Mouse (Mus musculus): ENCODE measurements around the gene Cpxm2.

The Cpxm2 gene

DNA sequence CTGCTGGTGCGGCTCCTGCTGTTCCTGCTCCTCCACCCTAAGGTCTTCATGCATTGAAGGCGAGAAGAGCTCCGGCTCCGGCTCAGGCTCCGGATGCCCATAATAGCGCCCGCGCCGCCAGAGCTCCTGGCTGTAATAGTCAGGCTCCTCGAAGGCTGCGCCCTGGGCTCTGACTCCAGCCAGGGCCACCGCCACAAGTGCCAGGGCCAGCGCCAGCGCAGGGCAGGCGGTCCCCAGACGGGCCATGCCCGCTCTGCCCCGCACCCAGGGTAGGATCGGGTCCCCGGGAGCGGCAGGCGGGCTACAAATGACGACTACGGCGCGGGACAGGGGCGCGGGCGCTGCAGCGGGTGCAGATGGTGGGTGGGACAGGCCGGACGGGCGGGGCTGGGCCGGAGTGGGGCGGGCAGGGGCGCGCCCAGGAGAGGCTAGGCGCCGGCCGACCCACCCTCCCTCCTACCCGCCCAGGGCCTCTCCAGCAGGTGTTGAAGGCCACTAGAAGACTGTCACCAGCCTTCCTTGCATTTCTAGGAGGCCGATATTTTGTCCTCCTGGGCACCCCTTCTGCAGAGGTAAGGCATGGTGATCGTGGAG, at the start of gene Cpxm2:
Gene Cpxm2 (minus strand): TSS at position 372 of the 594 bp plus-strand sequence.
- no peak for DNase-seq (ENCODE audit: low read depth, low spot score)
- Histone ChIP-seq H3K36me3 (ENCODE audit: control insufficient read depth, insufficient read depth, low read length, poor library complexity, severe bottlenecking) (no peaks in the 10 kb centered on the region), H3K27me3 (ENCODE audit: control insufficient read depth, insufficient read depth, low read length, poor library complexity, severe bottlenecking) (no peaks in the 10 kb centered on the region; the same call in 1 of the 2 replicates)

GRCm38 (mm10) chr7:132204073-132204612, 49.6 kb upstream of the Cpxm2 start:
- H3K36me3 ChIP-seq (ENCODE audit: control insufficient read depth, insufficient read depth, low read length, poor library complexity, severe bottlenecking): no peaks in the 10 kb centered on the region
- DNase-seq (ENCODE audit: low read depth, low spot score): no peak
- peaks cover 3% of the 10 kb centered on the region; the same call in 1 of the 2 replicates for H3K27me3 ChIP-seq (ENCODE audit: control insufficient read depth, insufficient read depth, low read length, poor library complexity, severe bottlenecking)

GRCm38 (mm10) chr7:132199686-132200085, 45.1 kb upstream of the Cpxm2 start:
- Histone ChIP-seq H3K27me3 (ENCODE audit: control insufficient read depth, insufficient read depth, low read length, poor library complexity, severe bottlenecking) (no peaks in the 10 kb centered on the region), H3K36me3 (ENCODE audit: control insufficient read depth, insufficient read depth, low read length, poor library complexity, severe bottlenecking) (no peaks in the 10 kb centered on the region)
- no peak for DNase-seq (ENCODE audit: low read depth, low spot score)

- H3K36me3 ChIP-seq (ENCODE audit: control insufficient read depth, insufficient read depth, low read length, poor library complexity, severe bottlenecking): no peaks in the 10 kb centered on the region
- no peak for DNase-seq (ENCODE audit: low read depth, low spot score)
Measured at GRCm38 (mm10) chr7:132198806-132199205, 44.3 kb upstream of the Cpxm2 start.

GRCm38 (mm10) chr7:132197817-132198475, 43.4 kb upstream of the Cpxm2 start:
- no peak for DNase-seq (ENCODE audit: low read depth, low spot score)
- Histone ChIP-seq H3K27me3 (ENCODE audit: control insufficient read depth, insufficient read depth, low read length, poor library complexity, severe bottlenecking) (no peaks in the 10 kb centered on the region), H3K36me3 (ENCODE audit: control insufficient read depth, insufficient read depth, low read length, poor library complexity, severe bottlenecking) (no peaks in the 10 kb centered on the region)

More at GRCm38 (mm10) chr7:132198806-132199205, 44.3 kb upstream of the Cpxm2 start:
- H3K27me3 ChIP-seq (ENCODE audit: control insufficient read depth, insufficient read depth, low read length, poor library complexity, severe bottlenecking): no peaks in the 10 kb centered on the region

GRCm38 (mm10) chr7:132196581-132196980, 42.0 kb upstream of the Cpxm2 start:
- no peak for DNase-seq (ENCODE audit: low read depth, low spot score)
- H3K27me3 ChIP-seq (ENCODE audit: control insufficient read depth, insufficient read depth, low read length, poor library complexity, severe bottlenecking): no peaks in the 10 kb centered on the region
- H3K36me3 ChIP-seq (ENCODE audit: control insufficient read depth, insufficient read depth, low read length, poor library complexity, severe bottlenecking): no peaks in the 10 kb centered on the region

GRCm38 (mm10) chr7:132193606-132194005, 39.1 kb upstream of the Cpxm2 start:
- Histone ChIP-seq H3K36me3 (ENCODE audit: control insufficient read depth, insufficient read depth, low read length, poor library complexity, severe bottlenecking) (no peaks in the 10 kb centered on the region), H3K27me3 (ENCODE audit: control insufficient read depth, insufficient read depth, low read length, poor library complexity, severe bottlenecking) (no peaks in the 10 kb centered on the region)
- no peak for DNase-seq (ENCODE audit: low read depth, low spot score)

- H3K27me3 ChIP-seq (ENCODE audit: control insufficient read depth, insufficient read depth, low read length, poor library complexity, severe bottlenecking): no peaks in the 10 kb centered on the region
- H3K36me3 ChIP-seq (ENCODE audit: control insufficient read depth, insufficient read depth, low read length, poor library complexity, severe bottlenecking): no peaks in the 10 kb centered on the region
- DNase-seq (ENCODE audit: low read depth, low spot score): no peak
Measured at GRCm38 (mm10) chr7:132187456-132187855, 32.9 kb upstream of the Cpxm2 start.

DNA sequence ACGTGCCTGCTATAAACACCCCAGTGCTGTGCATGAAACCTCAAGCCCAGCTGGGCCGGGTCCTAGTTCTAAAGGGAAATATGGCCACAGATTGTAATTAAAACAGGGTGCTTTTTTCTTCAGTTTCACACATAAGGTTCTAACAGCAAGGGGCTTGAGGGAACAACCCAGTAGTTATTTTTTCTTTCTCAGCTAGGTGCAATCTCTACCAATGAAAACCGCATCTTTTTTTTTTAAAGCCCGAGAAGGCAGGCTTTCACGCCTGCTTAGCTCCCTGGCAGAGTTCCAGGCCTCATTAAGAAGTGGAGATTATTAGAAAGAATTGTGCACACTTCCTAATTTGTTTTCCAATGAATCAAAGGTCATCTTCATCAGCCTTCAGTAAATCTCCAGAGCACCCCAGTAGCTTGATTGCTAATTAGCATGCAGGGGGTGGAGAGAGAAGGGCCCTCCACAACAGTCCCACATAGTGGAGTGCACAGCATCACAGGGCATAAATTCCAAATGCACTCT, 29.4 kb upstream of the Cpxm2 start:
- DNase-seq (ENCODE audit: low read depth, low spot score): no peak
- H3K36me3 ChIP-seq (ENCODE audit: control insufficient read depth, insufficient read depth, low read length, poor library complexity, severe bottlenecking): no peaks in the 10 kb centered on the region
- H3K27me3 ChIP-seq (ENCODE audit: control insufficient read depth, insufficient read depth, low read length, poor library complexity, severe bottlenecking): no peaks in the 10 kb centered on the region

- Histone ChIP-seq H3K27me3 (ENCODE audit: control insufficient read depth, insufficient read depth, low read length, poor library complexity, severe bottlenecking) (no peaks in the 10 kb centered on the region), H3K36me3 (ENCODE audit: control insufficient read depth, insufficient read depth, low read length, poor library complexity, severe bottlenecking) (no peaks in the 10 kb centered on the region)
- DNase-seq (ENCODE audit: low read depth, low spot score): no peak
Measured at GRCm38 (mm10) chr7:132181586-132182198, 27.2 kb upstream of the Cpxm2 start.

DNA sequence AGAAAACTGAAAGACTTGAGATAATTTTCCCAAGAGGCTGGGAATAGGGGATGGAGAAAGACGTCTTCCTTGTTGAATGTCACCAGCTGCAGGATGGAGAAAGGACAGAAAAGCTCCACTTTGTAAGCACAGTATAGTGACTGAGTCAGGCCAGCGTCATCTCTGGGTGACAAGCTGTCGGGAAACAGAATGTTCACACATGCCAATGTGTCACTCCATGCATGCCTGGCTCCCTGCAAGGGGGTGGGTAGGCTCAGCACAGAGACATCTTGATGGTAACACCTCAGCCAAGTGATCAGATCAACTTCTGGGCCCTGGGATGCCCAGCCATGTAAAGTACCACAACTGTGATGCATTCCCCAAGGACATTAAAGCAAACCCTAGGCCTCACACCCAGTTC, 26.5 kb upstream of the Cpxm2 start:
- no peaks in the 10 kb centered on the region for H3K27me3 ChIP-seq (ENCODE audit: control insufficient read depth, insufficient read depth, low read length, poor library complexity, severe bottlenecking)
- H3K36me3 ChIP-seq (ENCODE audit: control insufficient read depth, insufficient read depth, low read length, poor library complexity, severe bottlenecking): no peaks in the 10 kb centered on the region
- DNase-seq (ENCODE audit: low read depth, low spot score): no peak

DNA sequence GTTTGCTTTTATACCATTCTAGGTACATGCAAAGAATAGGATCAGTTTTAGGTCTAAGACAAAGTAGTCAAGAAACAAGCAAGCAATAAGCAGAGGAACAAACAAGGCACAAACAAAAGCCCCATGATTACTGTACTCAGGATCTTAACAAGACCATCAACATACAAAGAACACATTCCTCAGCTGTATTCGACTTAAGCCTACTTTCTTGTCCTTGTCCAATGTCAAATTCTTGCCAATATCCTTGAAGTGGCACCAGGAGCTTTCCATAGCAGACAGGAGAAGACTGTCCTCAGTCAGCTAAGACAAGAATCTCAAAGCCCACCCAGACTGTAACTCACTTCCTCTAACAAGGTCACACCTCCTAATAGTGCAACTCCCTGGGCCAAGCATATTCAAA, 24.5 kb upstream of the Cpxm2 start:
- Histone ChIP-seq H3K36me3 (ENCODE audit: control insufficient read depth, insufficient read depth, low read length, poor library complexity, severe bottlenecking) (no peaks in the 10 kb centered on the region), H3K27me3 (ENCODE audit: control insufficient read depth, insufficient read depth, low read length, poor library complexity, severe bottlenecking) (no peaks in the 10 kb centered on the region)
- no peak for DNase-seq (ENCODE audit: low read depth, low spot score)

GRCm38 (mm10) chr7:132174787-132175186, 20.2 kb upstream of the Cpxm2 start:
- H3K36me3 ChIP-seq (ENCODE audit: control insufficient read depth, insufficient read depth, low read length, poor library complexity, severe bottlenecking): no peaks in the 10 kb centered on the region
- no peak for DNase-seq (ENCODE audit: low read depth, low spot score)
- no peaks in the 10 kb centered on the region for H3K27me3 ChIP-seq (ENCODE audit: control insufficient read depth, insufficient read depth, low read length, poor library complexity, severe bottlenecking)

DNA sequence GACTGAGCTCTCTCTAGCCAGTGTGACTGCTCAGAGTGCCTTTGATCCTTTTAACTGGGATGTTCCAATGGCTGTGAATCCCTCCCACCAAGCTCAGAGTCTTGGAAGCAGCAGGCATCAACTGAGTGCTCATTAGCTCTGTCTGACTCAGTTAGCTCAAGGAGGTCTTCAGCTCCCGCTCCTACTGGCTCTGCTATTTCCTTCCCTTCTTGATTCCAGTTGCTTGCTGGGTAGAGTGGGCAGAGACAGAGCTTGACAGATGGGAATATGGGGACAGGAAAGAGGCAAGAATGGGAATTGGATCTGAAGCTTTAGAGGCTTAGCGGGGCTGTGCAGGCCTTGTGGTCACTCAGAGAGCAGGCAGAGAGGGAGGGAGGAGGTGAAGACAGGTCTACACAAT, 19.8 kb upstream of the Cpxm2 start:
- DNase-seq (ENCODE audit: low read depth, low spot score): no peak
- no peaks in the 10 kb centered on the region for H3K27me3 ChIP-seq (ENCODE audit: control insufficient read depth, insufficient read depth, low read length, poor library complexity, severe bottlenecking)

DNA sequence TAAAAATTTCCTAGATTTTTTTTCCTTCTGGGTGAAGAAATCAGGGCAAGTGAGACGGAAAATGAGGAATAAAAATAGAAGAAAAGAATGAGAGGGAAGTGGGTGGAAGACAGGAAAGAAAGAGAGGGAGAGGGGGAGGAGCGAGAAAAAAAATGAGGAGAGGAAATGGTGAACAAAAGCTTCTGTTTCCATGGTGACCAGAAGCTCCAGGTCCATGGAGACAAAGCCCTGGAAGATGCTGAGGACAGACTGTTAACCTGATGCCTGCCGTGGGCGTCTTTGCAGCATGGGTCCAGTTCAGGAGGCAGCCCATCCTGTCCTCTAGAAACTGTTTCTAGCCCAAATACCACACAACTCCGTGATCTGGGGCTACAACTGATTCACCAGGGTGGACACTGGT, 17.7 kb upstream of the Cpxm2 start:
- no peaks in the 10 kb centered on the region for H3K36me3 ChIP-seq (ENCODE audit: control insufficient read depth, insufficient read depth, low read length, poor library complexity, severe bottlenecking)

More for the DNA sequence above, 19.8 kb upstream of the Cpxm2 start:
- H3K36me3 ChIP-seq (ENCODE audit: control insufficient read depth, insufficient read depth, low read length, poor library complexity, severe bottlenecking): no peaks in the 10 kb centered on the region

More for the DNA sequence above, 17.7 kb upstream of the Cpxm2 start:
- no peak for DNase-seq (ENCODE audit: low read depth, low spot score)
- H3K27me3 ChIP-seq (ENCODE audit: control insufficient read depth, insufficient read depth, low read length, poor library complexity, severe bottlenecking): no peaks in the 10 kb centered on the region
